Mouse (Mus musculus): Measurements from ENCODE around the gene Fcrla.

GRCm38 (mm10) chr1:170876906-170877305 lies 50.5 kb downstream of the Fcrla start:
- TF ChIP-seq CTCF (IDR thresholded peaks at IDR 0.05) (no peak), EP300 (IDR thresholded peaks at IDR 0.05) (no peak)
